Mouse (Mus musculus) stomach, embryonic 16.5 days (tissue): ENCODE data around the gene Prex1. TPM values are rescaled to one million over a fixed set of nuclear protein-coding genes. Genes with fewer than 3 reads are reported as not detected.

ENCODE experiments used
- ATAC-seq: fragments of 200-750 bp; cut with Nextera tagmentation; 2 replicates; pipeline ENCODE4 v1.8.0; 2017; ENCODE audit warnings: moderate number of reproducible peaks, moderate TSS enrichment; ENCODE audit not compliant: insufficient read depth, low FRiP score
- H3K27ac ChIP-seq: fragments of 300-500 bp; sonication (generic); 2 replicates; pipeline ENCODE4 v1.5.1; 2014; ENCODE audit warnings: low read length
- H3K27me3 ChIP-seq: fragments of 300-500 bp; sonication (generic); 2 replicates; pipeline ENCODE4 v1.6.1; 2014; ENCODE audit warnings: low read length, control low read depth, mixed read lengths; ENCODE audit not compliant: control insufficient read depth, insufficient read depth
- H3K36me3 ChIP-seq: fragments of 300-500 bp; sonication (generic); 2 replicates; pipeline ENCODE4 v1.6.1; 2014; ENCODE audit warnings: low read length; ENCODE audit not compliant: control insufficient read depth, insufficient read depth
- H3K4me1 ChIP-seq: fragments of 300-500 bp; sonication (generic); 2 replicates; pipeline ENCODE4 v1.6.1; 2014; ENCODE audit warnings: low read length, control low read depth, mixed read lengths; ENCODE audit not compliant: control insufficient read depth, insufficient read depth
- H3K4me2 ChIP-seq: fragments of 300-500 bp; sonication (generic); 2 replicates; pipeline ENCODE4 v1.6.1; 2014; ENCODE audit warnings: low read depth, low read length, mixed read lengths
- H3K4me3 ChIP-seq: fragments of 300-500 bp; sonication (generic); replicated peaks from 2 replicates; pipeline ENCODE4 v1.5.1; 2014; ENCODE audit warnings: mild to moderate bottlenecking, low read length
- H3K9ac ChIP-seq: fragments of 300-500 bp; sonication (generic); 2 replicates; pipeline ENCODE4 v1.6.1; 2014; ENCODE audit warnings: low read length
- H3K9me3 ChIP-seq: fragments of 300-500 bp; sonication (generic); replicated peaks from 2 replicates; pipeline ENCODE4 v1.6.1; 2016; ENCODE audit warnings: low read length, control low read depth; ENCODE audit not compliant: control insufficient read depth
- WGBS: fragments of 180-500 bp; shearing (Covaris S2); extraction: QIAGEN DNeasy Blood & Tissue Kit; methylation state at CpG from one replicate; pipeline ENCODE4 v1.1.7; 2014; 5-methylcytosine and 5-hydroxymethylcytosine counted together
- polyA plus RNA-seq: library from polyadenylated mRNA; unstranded; fragments of >200 nt; fragmentation: Nextera tagmentation; extraction: Ambion mirVana; gene quantifications from 2 replicates; pipeline ENCODE4 v1.2.1, GENCODE M21; 2015

Gene Prex1
- polyA plus RNA-seq, 1 experiment from 2014 or later, result 11.0 TPM

- Histone ChIP-seq H3K9ac (peak overlapping the region; percentile 76), H3K4me1 (peaks cover 16% of the 10 kb centered on the region), H3K4me2 (peak overlapping the region; percentile 96), H3K27ac (no peak overlapping the region), H3K36me3 (no peaks in the 10 kb centered on the region), H3K9me3 (no peaks in the 10 kb centered on the region), H3K27me3 (no peaks in the 10 kb centered on the region), H3K4me3 (peak overlapping the region; percentile 57)
- ATAC-seq, result no peak
- 4% methylated on average over 11 of the region's 11 CpGs for WGBS
These were observed 731 bp upstream of the Prex1 start for GRCm38 (mm10) chr2:166714427-166714699.

- peaks cover 16% of the 10 kb centered on the region for H3K4me1 ChIP-seq
- peak overlapping the region; percentile 77 for H3K4me3 ChIP-seq
- WGBS, result under 1% methylated on average over 64 of the region's 64 CpGs
- no peaks in the 10 kb centered on the region for H3K9me3 ChIP-seq
- H3K4me2 ChIP-seq, result peak overlapping the region; percentile 96
- H3K9ac ChIP-seq, result peak overlapping the region; percentile 80
- H3K36me3 ChIP-seq, result no peaks in the 10 kb centered on the region
- H3K27ac ChIP-seq, result peak overlapping the region; percentile 19; the same call in 1 of the 2 replicates
- peak; percentile 16; the same call in 1 of the 2 replicates for ATAC-seq
- no peaks in the 10 kb centered on the region for H3K27me3 ChIP-seq
These were observed 587 bp downstream of the Prex1 start for GRCm38 (mm10) chr2:166712801-166713689.

GRCm38 (mm10) chr2:166712310-166712709 lies 1.3 kb downstream of the Prex1 start:
- 5% methylated on average over 3 of the region's 4 CpGs for WGBS
- peaks cover 16% of the 10 kb centered on the region for H3K4me1 ChIP-seq
- no peaks in the 10 kb centered on the region for H3K36me3 ChIP-seq
- H3K27ac ChIP-seq, result peak overlapping the region; percentile 20; the same call in 1 of the 2 replicates
- H3K9ac ChIP-seq, result peak overlapping the region; percentile 80; the same call in 1 of the 2 replicates
- peak overlapping the region; percentile 96 for H3K4me2 ChIP-seq
- no peaks in the 10 kb centered on the region for H3K27me3 ChIP-seq
- H3K9me3 ChIP-seq, result no peaks in the 10 kb centered on the region
- no peak for ATAC-seq
- peak overlapping the region; percentile 77 for H3K4me3 ChIP-seq

GRCm38 (mm10) chr2:166711681-166712132 lies 1.9 kb downstream of the Prex1 start:
- peak overlapping the region; percentile 20; the same call in 1 of the 2 replicates for H3K27ac ChIP-seq
- H3K27me3 ChIP-seq, result no peaks in the 10 kb centered on the region
- WGBS, result 38% methylated on average over 7 of the region's 7 CpGs
- H3K4me3 ChIP-seq, result peak overlapping the region; percentile 77
- H3K4me2 ChIP-seq, result peak overlapping the region; percentile 96
- peak overlapping the region; percentile 54; the same call in 1 of the 2 replicates for H3K9ac ChIP-seq
- no peaks in the 10 kb centered on the region for H3K9me3 ChIP-seq
- ATAC-seq, result no peak
- H3K36me3 ChIP-seq, result no peaks in the 10 kb centered on the region
- H3K4me1 ChIP-seq, result peaks cover 16% of the 10 kb centered on the region

- H3K36me3 ChIP-seq, result no peaks in the 10 kb centered on the region
- no peak overlapping the region for H3K27ac ChIP-seq
- H3K4me3 ChIP-seq, result no peak overlapping the region
- no peak for ATAC-seq
- H3K9ac ChIP-seq, result no peak overlapping the region
- no peak overlapping the region for H3K4me2 ChIP-seq
- H3K4me1 ChIP-seq, result peaks cover 16% of the 10 kb centered on the region
- 88% methylated on average over 2 of the region's 2 CpGs for WGBS
- 0 out of 2 replicates have a peak, but pooled peaks cover 3% of the 10 kb centered on the region for H3K9me3 ChIP-seq
- H3K27me3 ChIP-seq, result no peaks in the 10 kb centered on the region
These were observed 3.7 kb downstream of the Prex1 start for GRCm38 (mm10) chr2:166709883-166710282.

- ATAC-seq, result no peak
- Histone ChIP-seq H3K27ac (no peak overlapping the region), H3K4me2 (no peak overlapping the region), H3K9me3 (0 out of 2 replicates have a peak, but pooled peaks cover 7% of the 10 kb centered on the region), H3K4me1 (peaks cover 12% of the 10 kb centered on the region), H3K36me3 (no peaks in the 10 kb centered on the region), H3K4me3 (no peak overlapping the region), H3K9ac (no peak overlapping the region), H3K27me3 (no peaks in the 10 kb centered on the region)
- WGBS, result 68% methylated on average over 8 of the region's 8 CpGs
These were observed 5.3 kb downstream of the Prex1 start for GRCm38 (mm10) chr2:166708304-166708703.

GRCm38 (mm10) chr2:166706526-166706925 lies 7.1 kb downstream of the Prex1 start:
- ATAC-seq, result 0 out of 2 replicates have a peak, but pooled peaks have one; percentile 25
- 38% methylated on average over 2 of the region's 2 CpGs for WGBS

GRCm38 (mm10) chr2:166703491-166703890 lies 10.1 kb downstream of the Prex1 start:
- H3K27me3 ChIP-seq, result no peaks in the 10 kb centered on the region
- H3K4me3 ChIP-seq, result no peak overlapping the region
- peak; percentile 54; the same call in 1 of the 2 replicates for ATAC-seq
- H3K27ac ChIP-seq, result no peak overlapping the region
- no peaks in the 10 kb centered on the region for H3K36me3 ChIP-seq
- H3K9me3 ChIP-seq, result 0 out of 2 replicates have a peak, but pooled peaks cover 7% of the 10 kb centered on the region
- WGBS, result 64% methylated on average over 3 of the region's 3 CpGs
- H3K9ac ChIP-seq, result no peak overlapping the region
- H3K4me2 ChIP-seq, result no peak overlapping the region
- H3K4me1 ChIP-seq, result no peaks in the 10 kb centered on the region

More at GRCm38 (mm10) chr2:166706526-166706925, 7.1 kb downstream of the Prex1 start:
- H3K4me2 ChIP-seq, result no peak overlapping the region
- H3K27ac ChIP-seq, result no peak overlapping the region
- H3K9me3 ChIP-seq, result 0 out of 2 replicates have a peak, but pooled peaks cover 7% of the 10 kb centered on the region
- no peaks in the 10 kb centered on the region for H3K27me3 ChIP-seq
- H3K4me3 ChIP-seq, result no peak overlapping the region
- H3K9ac ChIP-seq, result no peak overlapping the region
- H3K36me3 ChIP-seq, result no peaks in the 10 kb centered on the region
- H3K4me1 ChIP-seq, result no peaks in the 10 kb centered on the region

GRCm38 (mm10) chr2:166702113-166702445 lies 11.6 kb downstream of the Prex1 start:
- no peak overlapping the region for H3K9ac ChIP-seq
- no peak for ATAC-seq
- no peaks in the 10 kb centered on the region for H3K27me3 ChIP-seq
- no peak overlapping the region for H3K27ac ChIP-seq
- 100% methylated on average over 2 of the region's 2 CpGs for WGBS
- H3K4me3 ChIP-seq, result no peak overlapping the region
- no peaks in the 10 kb centered on the region for H3K36me3 ChIP-seq
- no peak overlapping the region for H3K4me2 ChIP-seq
- no peaks in the 10 kb centered on the region for H3K4me1 ChIP-seq
- H3K9me3 ChIP-seq, result 0 out of 2 replicates have a peak, but pooled peaks cover 7% of the 10 kb centered on the region
